Mouse (Mus musculus) heart, adult 11 months (tissue): ENCODE measurements at regions not wholly inside any gene's neighbourhood (a gene's known extent, or its start where the extent isn't known, plus 50 kb on each side); places are given as distances from the start of the nearest gene placed in this dataset.

Source experiments
- DNase-seq: peaks from one replicate; pipeline ENCODE4 v3.0.0; 2022

DNA sequence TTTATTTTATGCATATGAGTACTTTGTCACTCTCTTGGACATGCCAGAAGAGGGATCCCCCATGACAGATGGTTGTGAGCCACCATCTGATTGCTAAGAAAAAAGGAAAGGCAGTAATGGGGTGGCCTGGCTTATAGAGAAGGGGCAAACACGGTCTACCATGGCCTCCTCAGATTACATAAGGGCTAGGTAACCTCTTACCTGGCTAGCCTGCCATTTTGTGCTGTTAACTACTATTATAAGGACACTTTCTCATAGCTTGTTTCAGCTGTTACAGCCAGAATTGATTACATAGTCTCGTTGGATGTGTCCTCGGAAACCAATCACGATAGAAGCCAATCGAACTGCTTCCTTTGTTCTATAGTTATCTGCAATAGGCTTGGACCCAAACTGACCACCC, 60.9 kb upstream of the Gm14496 start:
- DNase-seq, result no peak

DNA sequence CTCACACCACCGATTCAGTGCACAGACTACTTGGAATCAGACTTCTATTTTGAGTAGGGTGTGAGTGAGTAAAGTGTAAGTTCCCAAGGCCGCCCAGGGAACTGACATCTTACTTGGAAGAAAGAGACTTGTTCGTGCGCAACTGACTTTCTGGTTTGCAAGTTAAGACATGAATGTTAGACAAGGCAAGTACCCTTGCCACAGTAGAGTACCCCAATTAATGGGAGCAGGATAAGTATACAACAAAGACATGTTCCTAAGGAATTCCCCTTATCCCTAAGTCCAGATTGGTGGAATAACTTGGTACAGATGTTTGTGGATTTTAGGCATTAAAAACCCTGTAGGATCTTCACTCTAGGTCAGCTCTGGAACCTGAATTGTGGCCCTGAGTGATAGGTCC, 60.4 kb upstream of the Gm14496 start:
- peak; percentile 67 for DNase-seq

DNA sequence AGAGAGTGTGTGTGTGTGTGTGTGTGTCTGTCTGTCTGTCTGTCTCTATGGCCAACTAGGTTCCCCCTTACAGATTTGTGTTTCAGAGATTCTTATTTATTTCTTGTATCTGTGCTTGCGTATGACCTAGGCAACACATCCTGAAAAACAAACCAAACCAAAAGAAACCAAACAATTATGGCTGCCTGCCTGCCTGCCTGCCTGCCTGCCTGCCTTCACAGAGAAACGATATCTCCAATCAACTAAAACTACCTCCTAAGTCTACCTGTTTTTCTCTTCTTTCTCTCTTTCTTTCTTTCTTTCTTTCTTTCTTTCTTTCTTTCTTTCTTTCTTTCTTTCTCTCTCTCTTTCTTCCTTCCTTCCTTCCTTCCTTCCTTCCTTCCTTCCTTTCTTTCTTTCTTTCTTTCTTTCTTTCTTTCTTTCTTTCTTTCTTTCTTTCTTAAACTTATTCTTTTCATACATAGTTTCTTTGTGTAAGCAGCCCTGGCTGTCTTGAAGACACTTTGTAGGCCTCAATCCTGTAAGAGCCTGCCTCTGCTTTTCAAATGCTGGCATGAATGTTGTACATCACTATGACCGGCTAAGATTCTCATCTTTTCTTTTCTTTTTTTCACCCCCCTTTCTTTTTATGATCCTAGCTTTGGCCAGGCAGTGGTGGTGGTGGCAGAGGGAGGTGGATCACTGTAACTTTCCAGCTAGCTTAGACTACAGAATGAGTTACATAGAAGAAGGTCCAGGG, 59.7 kb upstream of the Gm14496 start:
- peak; percentile 81 for DNase-seq

DNA sequence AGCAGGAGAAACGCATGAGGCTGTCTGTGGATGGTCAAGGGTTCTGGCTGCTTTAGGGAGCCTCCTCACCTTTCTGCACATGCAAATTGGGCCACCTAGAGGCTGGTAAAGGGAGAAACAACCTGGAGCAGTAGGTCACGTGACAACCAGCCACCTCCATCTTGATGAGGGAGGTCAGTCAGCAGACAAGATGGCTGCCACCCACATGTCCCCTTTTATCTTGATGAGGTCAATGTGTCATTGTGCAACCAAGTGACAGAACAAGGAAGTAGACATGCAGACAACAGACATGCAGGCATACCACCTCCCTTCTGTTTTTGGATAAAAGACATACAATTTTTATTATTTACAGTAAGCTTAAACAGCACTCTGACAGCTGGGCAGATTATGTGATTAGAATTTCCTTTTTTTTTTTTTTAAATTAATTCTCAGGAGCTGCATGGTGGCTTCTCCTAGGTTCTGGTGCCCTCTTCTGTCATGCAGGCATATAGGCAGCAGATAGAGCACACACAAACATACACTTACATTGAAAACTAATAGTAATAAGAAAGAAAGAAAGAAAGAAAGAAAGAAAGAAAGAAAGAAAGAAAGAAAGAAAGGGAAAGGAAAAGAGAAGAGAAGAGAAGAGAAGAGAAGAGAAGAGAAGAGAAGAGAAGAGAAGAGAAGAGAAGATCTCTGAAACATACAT, 58.9 kb upstream of the Gm14496 start:
- DNase-seq, result no peak
